Mouse (Mus musculus): ENCODE measurements around the gene Pde4c. TPM values are rescaled to one million over a fixed set of nuclear protein-coding genes. Genes with fewer than 3 reads are reported as not detected.

Pde4c gene
- polyA plus RNA-seq, 1 experiment from 2014 or later, result 0.25 TPM

- WGBS, result 68% methylated on average over 5 of the region's 5 CpGs
- Histone ChIP-seq H3K4me1 (peaks cover 28% of the 10 kb centered on the region), H3K36me3 (no peaks in the 10 kb centered on the region), H3K9me3 (replicated peaks) (no peaks in the 10 kb centered on the region), H3K4me3 (no peak overlapping the region), H3K27me3 (ENCODE audit: low read depth, poor library complexity, severe bottlenecking) (peaks cover 84% of the 10 kb centered on the region), H3K27ac (no peak overlapping the region)
- DNase-seq (ENCODE audit: low spot score), result no peak
These were observed 18.1 kb downstream of the Pde4c start for GRCm38 (mm10) chr8:70741661-70742060.

- H3K9me3 ChIP-seq (replicated peaks), result no peaks in the 10 kb centered on the region
- H3K36me3 ChIP-seq, result no peaks in the 10 kb centered on the region
- H3K27ac ChIP-seq, result no peak overlapping the region
- no peak overlapping the region for H3K4me3 ChIP-seq
- no peak for DNase-seq (ENCODE audit: low spot score)
- H3K4me1 ChIP-seq, result peaks cover 28% of the 10 kb centered on the region
- peaks cover 86% of the 10 kb centered on the region for H3K27me3 ChIP-seq (ENCODE audit: low read depth, poor library complexity, severe bottlenecking)
- 48% methylated on average over 11 of the region's 11 CpGs for WGBS
These were observed 18.7 kb downstream of the Pde4c start for GRCm38 (mm10) chr8:70742176-70742575.

GRCm38 (mm10) chr8:70742981-70743655 is 19.6 kb downstream of the Pde4c start:
- Histone ChIP-seq H3K27ac (peak overlapping the region; percentile 46), H3K27me3 (ENCODE audit: low read depth, poor library complexity, severe bottlenecking) (peaks cover 86% of the 10 kb centered on the region), H3K4me3 (peak overlapping the region; percentile 43), H3K4me1 (peaks cover 28% of the 10 kb centered on the region), H3K36me3 (no peaks in the 10 kb centered on the region), H3K9me3 (replicated peaks) (no peaks in the 10 kb centered on the region)
- WGBS, result 3% methylated on average over 38 of the region's 38 CpGs
- DNase-seq (ENCODE audit: low spot score), result no peak

GRCm38 (mm10) chr8:70743656-70744590 is 20.4 kb downstream of the Pde4c start:
- WGBS, result 5% methylated on average over 48 of the region's 48 CpGs

GRCm38 (mm10) chr8:70744806-70745205 is 21.3 kb downstream of the Pde4c start:
- Histone ChIP-seq H3K36me3 (no peaks in the 10 kb centered on the region), H3K27ac (no peak overlapping the region), H3K4me3 (no peak overlapping the region), H3K9me3 (replicated peaks) (no peaks in the 10 kb centered on the region), H3K27me3 (ENCODE audit: low read depth, poor library complexity, severe bottlenecking) (peaks cover 100% of the 10 kb centered on the region), H3K4me1 (peaks cover 28% of the 10 kb centered on the region)
- no peak for DNase-seq (ENCODE audit: low spot score)
- 52% methylated on average over 11 of the region's 11 CpGs for WGBS

More at GRCm38 (mm10) chr8:70743656-70744590, 20.4 kb downstream of the Pde4c start:
- H3K27me3 ChIP-seq (ENCODE audit: low read depth, poor library complexity, severe bottlenecking), result peaks cover 91% of the 10 kb centered on the region
- no peaks in the 10 kb centered on the region for H3K9me3 ChIP-seq (replicated peaks)
- peak overlapping the region; percentile 46; the same call in 1 of the 2 replicates for H3K27ac ChIP-seq
- DNase-seq (ENCODE audit: low spot score), result peak; percentile 58
- peaks cover 28% of the 10 kb centered on the region for H3K4me1 ChIP-seq
- H3K4me3 ChIP-seq, result peak overlapping the region; percentile 43
- H3K36me3 ChIP-seq, result no peaks in the 10 kb centered on the region

- peaks cover 28% of the 10 kb centered on the region for H3K4me1 ChIP-seq
- DNase-seq (ENCODE audit: low spot score), result no peak
- WGBS, result 56% methylated on average over 19 of the region's 19 CpGs
- H3K27ac ChIP-seq, result no peak overlapping the region
- no peaks in the 10 kb centered on the region for H3K9me3 ChIP-seq (replicated peaks)
- H3K4me3 ChIP-seq, result no peak overlapping the region
- peaks cover 95% of the 10 kb centered on the region for H3K27me3 ChIP-seq (ENCODE audit: low read depth, poor library complexity, severe bottlenecking)
- H3K36me3 ChIP-seq, result no peaks in the 10 kb centered on the region
These were observed 22.2 kb downstream of the Pde4c start for GRCm38 (mm10) chr8:70745691-70746220.

- Histone ChIP-seq H3K36me3 (no peaks in the 10 kb centered on the region), H3K4me1 (peaks cover 27% of the 10 kb centered on the region), H3K9me3 (replicated peaks) (no peaks in the 10 kb centered on the region), H3K4me3 (no peak overlapping the region), H3K27ac (no peak overlapping the region), H3K27me3 (ENCODE audit: low read depth, poor library complexity, severe bottlenecking) (peaks cover 85% of the 10 kb centered on the region)
- WGBS, result 68% methylated on average over 9 of the region's 9 CpGs
- no peak for DNase-seq (ENCODE audit: low spot score)
These were observed 23.2 kb downstream of the Pde4c start for GRCm38 (mm10) chr8:70746676-70747075.

- Histone ChIP-seq H3K9me3 (replicated peaks) (no peaks in the 10 kb centered on the region), H3K4me3 (no peak overlapping the region), H3K27ac (no peak overlapping the region), H3K36me3 (no peaks in the 10 kb centered on the region), H3K27me3 (ENCODE audit: low read depth, poor library complexity, severe bottlenecking) (peaks cover 79% of the 10 kb centered on the region), H3K4me1 (peaks cover 25% of the 10 kb centered on the region)
- whole genome bisulfite sequencing, result 87% methylated on average over 18 of the region's 18 CpGs
- DNase-seq (ENCODE audit: low spot score), result no peak
These were observed 23.8 kb downstream of the Pde4c start for GRCm38 (mm10) chr8:70747211-70747890.

- no peak overlapping the region for H3K4me3 ChIP-seq
- DNase-seq (ENCODE audit: low spot score), result no peak
- peaks cover 67% of the 10 kb centered on the region for H3K27me3 ChIP-seq (ENCODE audit: low read depth, poor library complexity, severe bottlenecking)
- peaks cover 25% of the 10 kb centered on the region for H3K4me1 ChIP-seq
- H3K9me3 ChIP-seq (replicated peaks), result no peaks in the 10 kb centered on the region
- 86% methylated on average over 23 of the region's 23 CpGs for WGBS
- no peaks in the 10 kb centered on the region for H3K36me3 ChIP-seq
- H3K27ac ChIP-seq, result no peak overlapping the region
These were observed 25.0 kb downstream of the Pde4c start for GRCm38 (mm10) chr8:70748246-70749096.

GRCm38 (mm10) chr8:70749097-70749674 is 25.7 kb downstream of the Pde4c start:
- 77% methylated on average over 19 of the region's 19 CpGs for WGBS
- H3K4me3 ChIP-seq, result no peak overlapping the region
- no peaks in the 10 kb centered on the region for H3K9me3 ChIP-seq (replicated peaks)
- H3K27me3 ChIP-seq (ENCODE audit: low read depth, poor library complexity, severe bottlenecking), result peaks cover 60% of the 10 kb centered on the region
- no peak for DNase-seq (ENCODE audit: low spot score)
- peaks cover 24% of the 10 kb centered on the region for H3K4me1 ChIP-seq
- no peaks in the 10 kb centered on the region for H3K36me3 ChIP-seq
- H3K27ac ChIP-seq, result no peak overlapping the region

GRCm38 (mm10) chr8:70750128-70750680 is 26.7 kb downstream of the Pde4c start:
- peaks cover 50% of the 10 kb centered on the region for H3K27me3 ChIP-seq (ENCODE audit: low read depth, poor library complexity, severe bottlenecking)

More at GRCm38 (mm10) chr8:70750128-70750680, 26.7 kb downstream of the Pde4c start:
- Histone ChIP-seq H3K4me1 (peaks cover 31% of the 10 kb centered on the region), H3K36me3 (no peaks in the 10 kb centered on the region), H3K27ac (no peak overlapping the region), H3K9me3 (replicated peaks) (no peaks in the 10 kb centered on the region), H3K4me3 (no peak overlapping the region)
- DNase-seq (ENCODE audit: low spot score), result no peak
- 84% methylated on average over 13 of the region's 13 CpGs for whole genome bisulfite sequencing

Data from limb, embryonic 10.5 days (tissue).